Mouse (Mus musculus) layer of hippocampus, postnatal 14 days (tissue): ENCODE measurements at regions not wholly inside any gene's neighbourhood (a gene's known extent, or its start where the extent isn't known, plus 50 kb on each side); places are given as distances from the start of the nearest gene placed in this dataset.
A peak's percentile ranks its signal among the peaks of the same experiment; 100 is the strongest.

Experiments
- DNase-seq, 2 experiments: peaks; one replicate each; pipeline ENCODE4 v3.0.0; 2021 to 2022; ENCODE audit warnings: low spot score in 2 of 2, mixed read lengths in 1 of 2

DNA sequence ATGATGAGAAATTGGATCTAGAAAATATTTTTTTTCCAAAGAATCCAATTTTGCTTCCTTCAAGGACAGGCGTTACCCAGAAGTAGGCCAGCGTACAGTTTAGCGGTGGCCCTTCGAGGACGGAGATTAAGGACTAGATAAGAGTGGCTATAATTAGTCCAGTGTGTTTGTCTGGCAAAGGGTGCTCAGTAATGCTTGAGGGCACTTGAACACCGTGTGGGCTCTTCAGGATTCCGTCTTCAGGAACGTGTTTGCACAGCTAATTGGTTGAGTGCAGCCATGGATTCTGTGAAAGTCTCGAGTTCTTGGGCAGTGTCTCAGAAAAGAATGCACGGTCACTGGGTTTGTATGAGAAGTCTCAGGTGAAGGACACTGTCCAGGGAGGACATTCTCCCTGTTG, 149.7 kb upstream of the 3110018I06Rik start:
- DNase-seq, result no peak

DNA sequence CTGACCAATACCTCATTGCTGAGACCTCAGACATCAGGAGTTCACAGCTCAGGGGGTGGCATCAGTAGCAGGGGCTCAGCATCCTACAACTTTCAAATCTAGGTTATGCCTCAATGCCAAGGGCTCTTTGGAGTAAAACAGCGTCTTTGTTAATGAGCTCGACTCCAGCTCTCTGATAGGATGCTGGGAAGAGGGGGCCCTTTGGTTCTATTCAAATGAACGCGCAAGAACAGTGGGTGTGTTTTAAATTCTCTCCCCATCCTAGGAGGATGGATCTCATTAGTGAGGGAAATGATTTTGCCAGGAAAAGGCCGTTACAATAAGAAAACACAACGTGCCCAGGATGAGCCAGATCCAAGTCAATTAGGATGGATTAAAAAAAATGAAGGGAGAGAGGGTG, 132.2 kb upstream of the 3110018I06Rik start:
- no peak for DNase-seq

DNA sequence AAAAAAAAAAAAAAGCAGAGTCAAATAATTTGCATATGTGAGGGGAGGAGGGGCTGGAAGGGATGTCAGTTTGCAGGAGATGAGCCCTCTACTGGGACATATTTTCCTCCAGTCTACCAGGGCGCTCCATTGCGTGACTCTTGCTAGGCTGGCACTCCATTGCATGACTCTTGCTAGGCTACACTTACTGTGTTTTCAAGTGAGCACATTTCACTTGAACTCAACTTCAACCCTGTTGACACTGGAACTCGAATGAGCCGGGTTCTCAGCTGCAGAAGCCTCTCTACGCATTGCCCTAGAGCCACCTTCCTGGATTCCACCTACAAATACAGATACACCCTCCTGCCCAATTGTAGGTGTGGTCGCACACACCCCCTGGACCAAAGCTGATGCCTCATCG, 131.5 kb upstream of the 3110018I06Rik start:
- DNase-seq, result no peak

DNA sequence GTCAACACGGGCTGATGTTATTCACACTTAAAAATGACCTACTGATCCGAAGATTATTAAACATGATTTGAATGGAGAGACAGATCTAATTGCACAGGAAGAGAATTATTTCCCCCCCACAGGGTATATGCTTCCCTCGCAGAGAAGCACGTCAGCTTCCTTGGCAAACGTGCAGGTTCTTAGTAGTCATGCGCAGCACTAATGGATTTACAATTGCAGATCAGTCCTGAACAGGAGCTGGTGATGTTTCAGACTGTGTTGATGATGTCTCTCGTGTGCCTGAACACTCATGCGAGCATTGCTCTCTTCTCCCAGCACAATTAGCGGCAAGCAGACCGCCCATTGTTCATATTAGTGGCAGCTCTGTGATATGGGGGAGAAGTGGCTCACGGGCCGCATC, 127.9 kb upstream of the 3110018I06Rik start:
- DNase-seq, result no peak

DNA sequence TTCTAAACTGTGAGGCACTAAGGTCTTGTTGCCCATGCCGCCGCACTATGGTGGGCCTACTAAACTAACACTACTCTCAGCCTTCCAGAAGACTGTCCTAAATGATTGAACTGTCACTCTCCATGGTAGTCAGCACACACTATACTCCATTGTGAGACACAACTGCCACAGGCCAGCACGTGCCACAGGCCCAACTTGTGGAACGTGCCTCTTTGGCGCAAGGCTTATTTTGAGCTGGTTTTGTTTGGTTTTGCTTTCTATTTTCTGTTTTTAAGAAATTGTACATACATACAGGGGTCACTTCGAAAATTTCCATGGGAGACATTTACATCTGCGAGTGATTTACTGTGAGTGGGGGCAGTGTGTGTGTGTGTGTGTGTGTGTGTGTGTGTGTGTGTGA, 126.8 kb upstream of the 3110018I06Rik start:
- DNase-seq, result no peak

DNA sequence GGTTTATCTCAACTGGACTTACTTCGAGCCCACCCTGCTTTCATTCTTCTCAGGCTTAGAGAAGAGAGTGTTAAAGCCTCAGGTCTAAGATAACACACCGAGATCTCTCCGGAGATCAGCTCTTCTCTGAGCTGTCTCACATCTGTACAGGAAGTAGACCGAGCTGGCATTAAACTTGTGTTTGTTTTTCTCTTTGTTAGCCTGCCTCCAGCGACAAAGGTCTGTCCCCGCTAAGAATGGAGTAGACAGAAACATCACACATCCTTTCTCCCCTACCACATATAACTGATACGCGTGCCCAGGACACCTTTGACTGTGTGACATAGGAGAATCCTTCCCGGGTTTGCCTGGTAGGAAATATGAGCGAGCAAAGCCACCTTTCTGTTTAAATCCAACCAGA, 126.3 kb upstream of the 3110018I06Rik start:
- no peak for DNase-seq

DNA sequence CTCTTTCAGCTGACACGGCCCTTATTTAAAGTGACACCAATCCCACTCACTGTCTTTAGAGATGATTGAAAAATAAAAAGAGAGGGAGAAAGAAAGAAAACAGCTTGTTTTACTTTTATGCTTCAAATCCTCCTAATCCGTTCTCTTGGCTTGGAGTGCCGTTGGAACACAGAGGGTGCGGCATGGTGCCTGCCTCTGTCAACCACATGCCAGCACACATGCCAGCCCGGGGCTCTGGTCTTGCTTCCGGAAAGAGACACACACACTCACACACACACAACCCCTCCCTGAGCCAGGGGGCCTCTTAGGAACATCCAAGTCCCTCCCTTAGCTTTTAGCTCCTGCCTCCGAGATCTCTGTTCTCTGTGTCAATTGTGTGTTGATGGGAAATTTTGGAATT, 116.2 kb upstream of the 3110018I06Rik start:
- peak; percentile 35 to 61 for DNase-seq

DNA sequence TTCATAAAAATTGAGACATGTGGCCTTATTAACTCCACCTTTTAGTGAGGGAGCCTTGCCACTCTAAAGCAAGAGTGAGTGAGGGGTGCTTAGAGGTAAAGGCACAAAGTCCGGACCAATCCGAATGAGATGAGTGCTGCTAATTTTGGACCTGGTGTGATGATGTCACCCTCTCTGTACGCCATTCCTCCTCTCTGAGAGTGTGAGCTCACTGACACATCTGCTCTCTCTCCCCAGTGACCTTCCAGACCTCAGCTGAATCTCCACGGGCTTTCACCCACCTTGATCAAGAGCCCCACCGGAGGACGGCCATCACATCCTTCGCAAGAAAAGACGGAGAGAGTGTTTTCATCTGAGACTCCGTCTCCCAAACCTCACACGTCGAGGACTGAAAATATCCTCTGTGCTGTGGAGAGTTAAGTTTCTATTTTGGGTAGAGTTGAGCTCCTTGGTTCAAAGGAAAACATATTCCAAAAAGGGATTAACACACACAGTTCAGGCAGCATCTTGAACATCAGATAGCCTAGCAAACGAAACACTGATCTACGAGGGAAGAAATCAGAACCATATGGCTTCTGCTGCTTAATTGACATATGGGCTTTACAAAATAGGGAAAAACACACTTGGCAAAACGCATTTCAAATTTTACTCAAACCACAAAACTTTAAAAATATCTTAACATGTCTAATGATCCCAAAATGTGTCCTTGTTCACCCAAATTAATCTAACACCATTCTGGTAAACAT, 96.2 kb upstream of the 3110018I06Rik start:
- peak in 1 of 2 experiments; percentile 34 for DNase-seq

DNA sequence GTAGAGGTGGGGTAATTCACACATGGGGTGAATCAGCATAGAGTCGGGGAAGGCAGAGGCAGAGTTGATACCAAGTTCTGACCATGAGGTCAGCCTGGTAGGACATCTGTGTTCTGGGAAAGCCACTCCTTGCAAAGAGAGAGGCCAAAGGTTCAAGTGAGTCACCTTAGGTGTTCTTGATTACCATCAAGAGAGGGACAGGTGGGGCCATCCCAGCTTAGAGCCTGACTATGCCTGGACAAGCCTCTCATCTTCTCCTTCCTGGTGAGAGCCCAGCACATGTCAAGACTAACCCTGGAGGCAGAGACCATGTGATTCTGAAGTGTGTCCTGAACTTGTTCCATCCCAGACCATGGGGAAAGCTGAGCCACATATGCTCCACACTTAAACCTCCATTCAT, 94.0 kb upstream of the 3110018I06Rik start:
- no peak for DNase-seq

DNA sequence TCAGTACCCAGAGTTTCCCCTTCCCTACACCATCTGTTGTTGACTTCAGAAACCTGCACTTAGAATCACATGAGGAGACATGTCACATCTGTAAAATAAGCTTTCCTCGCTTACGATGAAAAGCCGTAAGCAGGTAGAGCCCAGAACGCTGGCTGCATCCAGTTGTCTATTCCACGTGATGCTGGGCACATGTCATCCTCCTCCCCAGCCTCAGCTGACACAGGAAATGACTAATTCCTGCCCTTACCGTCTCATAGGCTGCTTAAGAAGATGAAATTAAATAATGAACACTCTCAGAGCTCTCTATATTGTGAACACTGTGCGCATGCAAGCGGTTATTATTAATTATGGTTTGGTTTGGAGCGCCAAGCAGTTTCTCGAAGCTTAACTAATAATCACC, 83.6 kb upstream of the 3110018I06Rik start:
- DNase-seq, result no peak

DNA sequence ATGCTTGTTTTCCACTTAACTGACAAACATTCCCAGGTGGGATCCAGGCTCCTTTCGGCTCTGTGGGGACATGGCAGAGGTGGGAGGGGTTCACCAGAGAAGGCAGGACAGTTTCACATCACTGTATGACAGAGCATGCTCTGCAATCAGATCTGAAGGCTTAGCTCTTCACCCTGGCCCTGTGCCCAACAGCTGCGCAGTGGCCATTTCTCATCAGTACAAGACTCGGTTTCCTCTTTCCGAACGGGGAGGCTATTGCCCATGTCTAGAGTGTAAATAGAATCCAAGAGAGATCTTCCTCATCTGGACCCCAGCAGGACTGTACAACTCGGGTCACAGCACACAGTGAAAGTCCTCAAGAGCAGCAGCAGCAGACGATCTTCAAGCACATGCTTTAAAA, 64.5 kb upstream of the 3110018I06Rik start:
- no peak for DNase-seq

DNA sequence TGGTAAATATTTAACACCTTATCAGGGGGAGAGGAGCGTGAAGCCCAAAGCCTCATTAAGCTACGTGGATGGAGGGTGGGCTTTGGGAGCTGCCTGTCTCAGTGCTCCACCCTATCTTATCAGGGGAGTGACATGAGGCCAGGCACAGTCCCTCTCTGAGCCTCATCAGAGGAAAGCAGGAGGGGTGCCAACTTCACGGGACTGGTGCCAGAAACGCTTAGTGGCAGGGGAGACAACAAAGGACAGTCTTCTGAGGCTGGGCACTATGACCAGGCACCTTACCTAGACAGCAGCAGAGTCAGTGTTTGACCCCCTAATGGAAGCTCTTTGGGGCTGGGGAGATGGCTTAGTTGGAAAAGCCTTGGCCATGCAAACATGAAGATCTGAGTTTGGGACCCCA, 49.9 kb upstream of the 3110018I06Rik start:
- DNase-seq, result no peak
